15 mouse cellular contexts compared by ENCODE assay signal in genomic region chr3:53599315-53599714, GRCm38 (mm10). TPM values are rescaled to one million over a fixed set of nuclear protein-coding genes. Genes with fewer than 3 reads are reported as not detected.
A peak's percentile ranks its signal among the peaks of the same experiment; 100 is the strongest.
DNase-seq lines count a peak whose midpoint lies in the region; ATAC-seq lines count a peak whose summit lies in the region.
"Had no signal": no experiment of that assay in that cellular context is flagged by ENCODE, and none has a peak within 500 bp of the region (broad histone marks: within the 10 kb centered on the region; RNA-seq: fewer than 3 reads in every experiment).

No protein-coding gene starts in this region.

- no peaks in the 10 kb centered on the region for H3K27me3 ChIP-seq in liver, embryonic 11.5 days (replicated peaks; ENCODE audit: control insufficient read depth, insufficient read depth, low read length)
- no peaks in the 10 kb centered on the region for H3K27me3 ChIP-seq in stomach, embryonic 15.5 days (replicated peaks)
- H3K27me3 ChIP-seq: midbrain, embryonic 12.5 days had no signal

- peak; percentile 10 for DNase-seq in liver
- DNase-seq in liver, embryonic 11.5 days (ENCODE audit: low spot score), result no peak
- DNase-seq in embryo, embryonic 10 days (ENCODE audit: low spot score), result peak; percentile 60
- peak; percentile 20 for DNase-seq in gonadal fat pad, adult 2 months (ENCODE audit: low read depth)
- DNase-seq in adrenal gland, postnatal 25 days, result no peak
- no peak for DNase-seq in layer of hippocampus, postnatal 25 days (ENCODE audit: extremely low spot score in 1 of 2, low spot score in 1 of 2)
- DNase-seq: B cell, adult 2 months; cerebellum, adult 9-10 months; gastrocnemius, postnatal 36 days; right cerebral cortex, postnatal 4 days had no signal

- no peak overlapping the region for H3K4me2 ChIP-seq in liver, embryonic 11.5 days
- no peak overlapping the region; the same call in 1 of the 2 replicates for H3K4me2 ChIP-seq in stomach, embryonic 15.5 days
- H3K4me2 ChIP-seq: midbrain, embryonic 12.5 days had no signal

- 40% methylated on average over 7 of the region's 7 CpGs for WGBS in liver, embryonic 11.5 days
- WGBS in stomach, embryonic 15.5 days, result 18% methylated on average over 7 of the region's 7 CpGs

- no peak for ATAC-seq in liver, embryonic 11.5 days (replicated peaks; ENCODE audit: low FRiP score)
- ATAC-seq in stomach, embryonic 15.5 days (ENCODE audit: insufficient read depth, low FRiP score, low read depth), result peak; percentile 32; the same call in 1 of the 2 replicates
- ATAC-seq in megakaryocyte, adult 5-6 weeks (ENCODE audit: poor library complexity, severe bottlenecking), result no peak
- ATAC-seq: forebrain, embryonic 16.5 days had no signal

- no peak overlapping the region for H3K27ac ChIP-seq in liver, embryonic 11.5 days (ENCODE audit: low read depth, low read length)
- peak overlapping the region; percentile 28; the same call in 1 of the 2 replicates for H3K27ac ChIP-seq in stomach, embryonic 15.5 days
- H3K27ac ChIP-seq: midbrain, embryonic 12.5 days had no signal

- H3K4me1 ChIP-seq in liver, embryonic 11.5 days (replicated peaks; ENCODE audit: control insufficient read depth, insufficient read depth, low read length), result 0 out of 2 replicates have a peak, but pooled peaks cover 3% of the 10 kb centered on the region
- peaks cover 5% of the 10 kb centered on the region; the same call in 1 of the 2 replicates for H3K4me1 ChIP-seq in stomach, embryonic 15.5 days

- H3K9ac ChIP-seq in liver, embryonic 11.5 days (ENCODE audit: low read depth, low read length), result no peak overlapping the region
- H3K9ac ChIP-seq in stomach, embryonic 15.5 days, result no peak overlapping the region
- H3K9ac ChIP-seq: midbrain, embryonic 12.5 days had no signal

- H3K9me3 ChIP-seq in liver, embryonic 11.5 days (ENCODE audit: control insufficient read depth, low read length), result no peaks in the 10 kb centered on the region
- no peaks in the 10 kb centered on the region for H3K9me3 ChIP-seq in stomach, embryonic 15.5 days
- H3K9me3 ChIP-seq: midbrain, embryonic 12.5 days had no signal

- no peak overlapping the region for H3K4me3 ChIP-seq in liver, embryonic 11.5 days (ENCODE audit: low read depth, low read length)
- no peak overlapping the region for H3K4me3 ChIP-seq in stomach, embryonic 15.5 days (replicated peaks)
- H3K4me3 ChIP-seq: midbrain, embryonic 12.5 days had no signal

- H3K36me3 ChIP-seq in liver, embryonic 11.5 days (ENCODE audit: control insufficient read depth, insufficient read depth, low read length), result no peaks in the 10 kb centered on the region
- no peaks in the 10 kb centered on the region for H3K36me3 ChIP-seq in stomach, embryonic 15.5 days
- H3K36me3 ChIP-seq: midbrain, embryonic 12.5 days had no signal

RNA-seq across cellular contexts. Expression of gene Frem2, which starts 57.8 kb away (rescaled TPM):
- 2.7 and 3.6 TPM in 2 replicates for polyA plus RNA-seq in liver, embryonic 11.5 days (2014; fragmentation: Nextera tagmentation; extraction: Ambion mirVana)
- 3.0 and 3.3 TPM in 2 replicates for polyA plus RNA-seq in gonadal fat pad, adult 2 months (2012; rRNA removed)
- 11.6 and 12.0 TPM in 2 replicates for polyA plus RNA-seq in stomach, embryonic 15.5 days (2015; fragmentation: Nextera tagmentation; extraction: Ambion mirVana)
- total RNA-seq in megakaryocyte, adult 5-6 weeks (2015), result not detected in 2 replicates
- total RNA-seq in megakaryocyte, adult 5-6 weeks (2017), result under 0.01 TPM in 1 of 2 replicates, not detected in the other
- 0.15 and 0.57 TPM in 2 replicates for total RNA-seq in adrenal gland, postnatal 25 days (2021)
- 1 to 10 TPM; 1.7 to 2.3 TPM for total RNA-seq in layer of hippocampus, postnatal 25 days (2021)
- total RNA-seq: MEL had no signal

Comparison
In these comparisons a context has a peak if more than half of its experiments do, and no peak if none do; other contexts are left out.
1. DNase-seq: peak in liver (single experiment), embryo, embryonic 10 days (single experiment) and gonadal fat pad, adult 2 months (single experiment); none in liver, embryonic 11.5 days (single experiment), adrenal gland, postnatal 25 days (single experiment) and layer of hippocampus, postnatal 25 days (0 of 2).